Mouse (Mus musculus): ENCODE measurements around the gene Slc30a2.

The Slc30a2 gene

DNA sequence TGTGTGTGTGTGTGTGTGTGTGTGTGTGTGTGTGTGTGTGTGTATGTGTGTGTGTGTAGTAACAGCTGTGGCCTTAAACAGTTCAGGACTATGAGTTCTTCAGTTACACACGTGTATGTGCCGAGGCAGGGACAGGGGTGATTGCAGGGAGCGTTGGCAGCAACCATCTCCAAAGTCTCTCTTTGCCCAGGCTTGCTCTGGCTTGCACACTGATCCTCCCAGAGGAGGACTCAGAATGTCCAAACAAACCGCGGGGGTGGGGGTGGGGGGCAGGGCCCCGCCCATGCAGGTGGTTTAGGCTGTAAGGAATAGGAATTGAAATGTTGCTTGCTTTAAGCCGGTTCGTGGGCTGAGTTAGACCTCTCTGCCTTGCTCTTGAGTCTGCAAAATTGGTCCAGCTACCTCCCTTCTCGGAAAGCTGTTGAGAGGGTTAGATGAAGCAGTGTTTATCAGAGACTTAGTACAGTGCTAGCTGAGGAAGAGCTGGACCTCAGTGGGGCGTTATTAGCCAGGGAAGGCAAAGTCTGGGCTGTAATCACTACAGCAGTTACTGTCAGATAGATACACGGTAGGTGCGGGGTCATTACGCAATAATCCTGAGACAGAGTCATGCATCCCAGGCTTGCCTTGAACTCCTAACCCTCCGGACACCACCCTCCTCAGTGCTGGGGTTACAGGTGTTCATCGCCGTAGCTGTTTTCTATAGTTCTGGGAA is 59.0 kb downstream of the Slc30a2 start:
- DNase-seq = peak; percentile 9

DNA sequence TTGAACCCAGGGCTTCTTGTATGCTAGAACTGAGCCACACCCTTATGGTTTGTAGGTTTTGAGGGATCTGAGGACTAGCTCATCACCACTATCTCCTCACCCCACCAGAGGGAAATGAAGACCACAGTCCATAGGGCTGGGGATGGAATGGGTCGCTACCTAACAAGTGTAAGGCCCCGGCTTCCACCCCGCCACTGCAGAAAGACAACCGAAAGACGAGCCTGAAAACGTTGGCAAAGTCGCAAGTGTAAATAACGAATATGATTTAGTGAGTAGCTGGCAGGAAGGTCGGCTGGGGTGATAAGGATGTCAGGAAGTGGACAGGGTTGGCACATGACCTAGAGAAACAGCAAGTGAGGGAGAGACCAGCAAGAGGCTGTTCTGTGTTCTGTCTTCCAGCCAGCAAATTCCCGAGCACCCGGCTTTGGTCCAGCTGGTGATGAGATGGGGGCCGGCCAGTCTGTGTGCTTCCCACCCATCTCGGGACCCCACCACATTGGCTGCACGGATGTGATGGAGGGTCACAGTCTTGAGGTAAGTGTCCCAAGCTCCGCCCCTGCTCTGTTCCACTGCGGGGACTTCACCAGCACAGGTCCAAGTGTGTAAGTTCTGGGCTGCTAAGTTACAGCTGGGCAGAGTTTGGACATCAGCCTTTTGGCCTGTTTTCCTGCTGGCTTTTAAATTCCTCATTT is 59.7 kb downstream of the Slc30a2 start:
- DNase-seq = peak; percentile 13

DNA sequence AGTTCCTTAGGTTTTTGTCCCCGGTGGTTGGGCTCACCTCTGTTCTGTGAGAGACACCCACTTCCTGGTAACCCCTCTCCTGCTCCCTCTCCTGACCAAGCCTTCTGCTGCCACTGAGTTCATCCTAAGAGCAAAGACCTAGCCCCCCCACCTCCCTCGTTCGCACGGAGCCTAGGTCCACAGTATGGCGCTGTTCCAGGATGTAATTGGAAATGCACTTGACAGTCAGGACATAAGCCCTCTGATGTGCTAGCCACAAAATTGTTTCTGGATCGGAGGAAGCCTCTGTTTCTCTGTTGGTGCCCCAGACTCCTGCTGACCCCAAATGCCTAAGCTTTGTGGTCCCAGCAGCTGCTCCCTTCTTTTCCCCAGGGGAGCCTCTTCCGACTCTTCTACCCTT is 60.7 kb downstream of the Slc30a2 start:
- DNase-seq = peak; percentile 24

All from thymus, postnatal 14 days (tissue).